Mouse (Mus musculus): ENCODE data around the gene Taf5l. TPM values are rescaled to one million over a fixed set of nuclear protein-coding genes. Genes with fewer than 3 reads are reported as not detected.

Gene Taf5l
- polyA plus RNA-seq, 1 experiment: 8.0 TPM

DNA sequence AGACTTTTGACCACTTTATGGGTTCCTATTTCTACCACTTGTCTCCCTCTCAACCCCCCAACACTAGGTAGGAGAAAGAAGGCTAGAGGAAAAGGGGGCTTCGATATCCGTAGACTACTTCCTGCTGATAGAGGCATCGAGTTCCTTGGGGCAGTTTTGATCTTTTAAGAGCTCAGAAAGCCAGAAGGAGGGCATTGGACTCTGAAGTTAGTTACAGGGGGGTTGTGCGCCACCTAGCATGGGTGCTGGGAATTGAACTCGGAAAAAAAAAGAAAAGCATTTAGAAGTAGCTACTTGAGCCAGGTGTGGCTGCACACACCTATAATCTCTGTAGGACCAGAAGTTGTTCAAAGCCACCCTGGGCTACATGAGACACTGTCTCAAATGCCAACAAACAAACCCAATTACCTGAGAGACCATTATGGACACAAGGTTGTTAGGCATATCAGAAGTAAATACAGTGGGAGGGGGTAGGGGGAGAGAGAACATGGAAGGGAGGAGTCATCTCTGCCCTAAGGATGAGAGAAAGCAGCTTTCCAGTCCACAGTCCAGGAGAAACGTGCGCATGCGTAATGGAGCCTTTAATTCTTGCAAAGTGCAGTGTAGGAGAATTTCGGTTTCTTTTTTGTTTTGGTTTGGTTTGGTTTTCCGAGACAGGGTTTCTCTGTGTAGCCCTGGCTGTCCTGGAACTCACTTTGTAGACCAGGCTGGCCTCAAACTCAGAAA lies 71.0 kb downstream of the Taf5l start:
- H3K27me3 ChIP-seq (replicated peaks): no peaks in the 10 kb centered on the region
- no peaks in the 10 kb centered on the region for H3K9me3 ChIP-seq
- H3K4me3 ChIP-seq (replicated peaks): peak overlapping the region; percentile 98
- peaks cover 47% of the 10 kb centered on the region for H3K36me3 ChIP-seq (replicated peaks; ENCODE audit: low read length)
- TF ChIP-seq FLI1 (IDR thresholded peaks at IDR 0.05; ENCODE audit: low read length) (no peak), GATA1 (IDR thresholded peaks at IDR 0.05; ENCODE audit: borderline replicate concordance, low read length) (no peak)
- peaks cover 18% of the 10 kb centered on the region for H3K4me1 ChIP-seq

DNA sequence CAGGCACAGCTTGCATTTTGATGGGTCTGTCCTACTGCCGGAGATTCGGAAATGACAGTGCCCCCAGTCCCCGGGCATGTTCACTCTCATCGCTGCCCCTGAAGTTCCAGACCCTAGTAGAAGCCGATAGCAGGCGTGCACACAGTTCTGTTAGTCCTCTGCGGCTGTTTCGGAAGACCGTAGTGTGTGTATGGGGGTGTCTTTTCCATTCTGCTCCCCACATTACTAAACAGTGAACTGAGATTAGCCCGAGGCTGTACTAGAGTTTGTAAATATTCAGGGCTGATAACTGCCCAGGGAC lies 71.6 kb downstream of the Taf5l start:
- TF ChIP-seq GATA1 (IDR thresholded peaks at IDR 0.05; ENCODE audit: borderline replicate concordance, low read length): no peak
- no peak for TF ChIP-seq FLI1 (IDR thresholded peaks at IDR 0.05; ENCODE audit: low read length)
- Histone ChIP-seq H3K4me1 (peaks cover 18% of the 10 kb centered on the region), H3K36me3 (replicated peaks; ENCODE audit: low read length) (peaks cover 49% of the 10 kb centered on the region), H3K4me3 (replicated peaks) (peak overlapping the region; percentile 98), H3K27me3 (replicated peaks) (no peaks in the 10 kb centered on the region), H3K9me3 (no peaks in the 10 kb centered on the region)

DNA sequence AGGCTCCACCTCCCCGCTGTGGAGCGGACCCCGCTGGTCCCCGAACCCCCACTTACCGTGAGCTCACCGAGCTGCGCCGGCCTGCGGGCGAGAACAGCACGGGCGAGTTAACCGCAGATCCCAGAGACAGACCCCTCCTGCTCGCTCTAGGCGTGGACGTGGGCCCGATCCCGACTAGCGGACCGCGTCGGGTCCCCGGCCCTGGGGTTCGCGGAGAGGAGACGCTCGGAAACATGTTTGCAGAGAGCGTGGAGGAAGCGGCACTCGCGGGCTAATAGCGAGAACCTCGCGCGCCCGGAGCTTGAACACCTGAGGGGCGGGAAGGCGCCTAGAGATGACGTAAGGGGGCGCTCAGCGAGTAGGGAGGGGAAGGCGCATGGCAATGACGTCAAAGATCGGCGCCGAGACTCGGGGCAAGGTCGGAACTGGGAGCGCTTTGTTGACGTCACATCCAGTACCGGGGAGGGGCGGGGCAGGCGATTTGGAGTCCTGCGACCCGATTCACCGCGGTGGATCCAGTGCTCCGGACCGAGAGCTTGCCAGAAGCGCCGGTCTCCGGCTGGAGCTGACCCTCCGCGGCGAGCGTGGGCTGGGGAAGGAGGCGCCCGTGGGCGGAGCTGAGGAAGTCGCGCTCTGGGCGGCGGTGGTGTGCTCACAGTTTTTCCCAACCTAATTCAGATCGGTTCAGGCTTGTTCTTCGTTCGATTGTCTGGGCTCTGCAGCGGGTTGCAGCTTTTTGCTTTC lies 72.1 kb downstream of the Taf5l start, which contains the start of gene Nup133:
Gene Nup133, minus strand, starts transcription at position 324 of the 744 bp plus-strand sequence.
- H3K9me3 ChIP-seq: no peaks in the 10 kb centered on the region
- no peak for TF ChIP-seq FLI1 (IDR thresholded peaks at IDR 0.05; ENCODE audit: low read length)
- TF ChIP-seq GATA1 (IDR thresholded peaks at IDR 0.05; ENCODE audit: borderline replicate concordance, low read length): no peak
- H3K36me3 ChIP-seq (replicated peaks; ENCODE audit: low read length): peaks cover 47% of the 10 kb centered on the region
- H3K4me1 ChIP-seq: peaks cover 15% of the 10 kb centered on the region
- no peaks in the 10 kb centered on the region for H3K27me3 ChIP-seq (replicated peaks)
- peak within 1 kb of the TSS; percentile 98 for H3K4me3 ChIP-seq (replicated peaks)

Other genes with a start within 250 kb of the Taf5l start
- 6.3 TPM in 1 of 2 replicates, not detected in the other for gene Rab4a, start 215.4 kb downstream of the Taf5l start, polyA plus RNA-seq (2012; ENCODE audit: insufficient read depth, low replicate concordance)
- 1.5 TPM in 1 of 2 replicates, not detected in the other for gene Ccsap, start 161.2 kb downstream of the Taf5l start, polyA plus RNA-seq (2012; ENCODE audit: insufficient read depth, low replicate concordance)
- 0.45 TPM in 1 of 2 replicates, not detected in the other for gene Acta1, start 126.6 kb downstream of the Taf5l start, polyA plus RNA-seq (2012; ENCODE audit: insufficient read depth, low replicate concordance)
- gene Nup133, start 72.1 kb downstream of the Taf5l start, polyA plus RNA-seq (2012; ENCODE audit: insufficient read depth, low replicate concordance): 2.9 and 8.7 TPM in 2 replicates
- 1.0 and 2.7 TPM in 2 replicates for gene Abcb10, start 38.3 kb downstream of the Taf5l start, polyA plus RNA-seq (2012; ENCODE audit: insufficient read depth, low replicate concordance)
- gene Urb2, start 111 bp upstream of the Taf5l start, polyA plus RNA-seq (2012; ENCODE audit: insufficient read depth, low replicate concordance): 0.37 and 0.92 TPM in 2 replicates
- gene Galnt2, start 210.0 kb upstream of the Taf5l start, polyA plus RNA-seq (2012; ENCODE audit: insufficient read depth, low replicate concordance): 55.0 and 143 TPM in 2 replicates